8 mouse cellular contexts compared by ENCODE assay signal in genomic region chr11:8523344-8524126, GRCm38 (mm10).
DNase-seq lines count a peak whose midpoint lies in the region; ATAC-seq and TF ChIP-seq lines count a peak whose summit lies in the region.

No protein-coding gene starts in this region.

- no peaks in the 10 kb centered on the region for H3K27me3 ChIP-seq in E14TG2a.4 (ENCODE audit: insufficient read depth, low read length)
- H3K27me3 ChIP-seq in forebrain, embryonic 13.5 days, result no peaks in the 10 kb centered on the region
- no peaks in the 10 kb centered on the region for H3K27me3 ChIP-seq in heart, embryonic 16.5 days (ENCODE audit: control insufficient read depth, insufficient read depth, low read length)
- H3K27me3 ChIP-seq in liver, embryonic 16.5 days (ENCODE audit: control insufficient read depth, insufficient read depth, low read depth, low read length), result no peaks in the 10 kb centered on the region

- no peak overlapping the region for H3K9ac ChIP-seq in forebrain, embryonic 13.5 days
- no peak overlapping the region; the same call in 1 of the 2 replicates for H3K9ac ChIP-seq in heart, embryonic 16.5 days (ENCODE audit: low read length)
- H3K9ac ChIP-seq in liver, embryonic 16.5 days (ENCODE audit: low read depth, low read length), result no peak overlapping the region

- H3K9me3 ChIP-seq in E14TG2a.4 (ENCODE audit: low read length), result no peaks in the 10 kb centered on the region
- no peaks in the 10 kb centered on the region for H3K9me3 ChIP-seq in forebrain, embryonic 13.5 days (replicated peaks)
- no peaks in the 10 kb centered on the region for H3K9me3 ChIP-seq in heart, embryonic 16.5 days (replicated peaks; ENCODE audit: control insufficient read depth, low read length)
- H3K9me3 ChIP-seq in liver, embryonic 16.5 days (replicated peaks; ENCODE audit: control insufficient read depth, low read length), result no peaks in the 10 kb centered on the region

- peak; percentile 75 for ATAC-seq in cerebellum, adult (ENCODE audit: insufficient number of reproducible peaks, low FRiP score, low TSS enrichment)
- ATAC-seq in forebrain, embryonic 13.5 days, result peak; percentile 84
- ATAC-seq in heart, embryonic 16.5 days (replicated peaks; ENCODE audit: extremely low read depth, insufficient read depth, low FRiP score), result peak; percentile 69
- peak; percentile 50 for ATAC-seq in liver, embryonic 16.5 days (ENCODE audit: low read depth)
- ATAC-seq in neutrophil, adult 5-6 weeks (ENCODE audit: extremely low read depth, insufficient number of reproducible peaks, low FRiP score, poor library complexity, severe bottlenecking), result 0 out of 2 replicates have a peak, but pooled peaks have one; percentile 27

- H3K36me3 ChIP-seq in E14TG2a.4 (ENCODE audit: insufficient read depth, low read length), result peaks cover 96% of the 10 kb centered on the region
- 0 out of 2 replicates have a peak, but pooled peaks cover 5% of the 10 kb centered on the region for H3K36me3 ChIP-seq in forebrain, embryonic 13.5 days (ENCODE audit: poor library complexity, severe bottlenecking)
- peaks cover 3% of the 10 kb centered on the region for H3K36me3 ChIP-seq in heart, embryonic 16.5 days (ENCODE audit: control insufficient read depth, insufficient read depth)
- H3K36me3 ChIP-seq in liver, embryonic 16.5 days (ENCODE audit: control insufficient read depth, insufficient read depth), result no peaks in the 10 kb centered on the region

- peak; percentile 95 for DNase-seq in kidney, postnatal 36 days
- peak; percentile 45 for DNase-seq in testis, postnatal 14 days (ENCODE audit: low spot score)

- peak overlapping the region; percentile 58 for H3K27ac ChIP-seq in forebrain, embryonic 13.5 days
- peak overlapping the region; percentile 61 for H3K27ac ChIP-seq in heart, embryonic 16.5 days (ENCODE audit: low read length)
- no peak overlapping the region for H3K27ac ChIP-seq in liver, embryonic 16.5 days (ENCODE audit: low read length)

- peak; percentile 79 for TF ChIP-seq CTCF in E14TG2a.4 (conservative IDR thresholded peaks at IDR 0.05; ENCODE audit: low read length)

- 42% methylated on average over 10 of the region's 10 CpGs for WGBS in forebrain, embryonic 13.5 days
- 27% methylated on average over 10 of the region's 10 CpGs for WGBS in heart, embryonic 16.5 days
- WGBS in liver, embryonic 16.5 days (ENCODE audit: insufficient replicate concordance), result 44% methylated on average over 10 of the region's 10 CpGs

- peaks cover 70% of the 10 kb centered on the region for H3K4me1 ChIP-seq in E14TG2a.4 (replicated peaks; ENCODE audit: low read depth, low read length)
- peaks cover 15% of the 10 kb centered on the region for H3K4me1 ChIP-seq in forebrain, embryonic 13.5 days
- peaks cover 45% of the 10 kb centered on the region for H3K4me1 ChIP-seq in heart, embryonic 16.5 days (ENCODE audit: control insufficient read depth, insufficient read depth, low read length)
- no peaks in the 10 kb centered on the region; the same call in 1 of the 2 replicates for H3K4me1 ChIP-seq in liver, embryonic 16.5 days (ENCODE audit: control insufficient read depth, low read depth, low read length)

- 0 out of 2 replicates have a peak overlapping the region, but pooled peaks have one; percentile 11 for H3K4me2 ChIP-seq in forebrain, embryonic 13.5 days
- no peak overlapping the region for H3K4me2 ChIP-seq in heart, embryonic 16.5 days (ENCODE audit: low read depth, low read length)
- H3K4me2 ChIP-seq in liver, embryonic 16.5 days (ENCODE audit: low read depth, low read length), result no peak overlapping the region

- no peak overlapping the region for H3K4me3 ChIP-seq in E14TG2a.4 (replicated peaks; ENCODE audit: low read length)
- no peak overlapping the region for H3K4me3 ChIP-seq in forebrain, embryonic 13.5 days
- H3K4me3 ChIP-seq in heart, embryonic 16.5 days (ENCODE audit: low read length), result no peak overlapping the region
- H3K4me3 ChIP-seq in liver, embryonic 16.5 days (ENCODE audit: low read depth, low read length), result no peak overlapping the region

Comparison
In these comparisons a context has a peak if more than half of its experiments do, and no peak if none do; other contexts are left out.
1. ATAC-seq: peak in every context shown above with its lines; median percentile 84 in forebrain, embryonic 13.5 days; 75 in cerebellum, adult; 69 in heart, embryonic 16.5 days; 50 in liver, embryonic 16.5 days; 27 in neutrophil, adult 5-6 weeks.